Mouse (Mus musculus) adrenal gland, postnatal 36 days (tissue): ENCODE measurements around the gene Tbx3. TPM values are rescaled to one million over a fixed set of nuclear protein-coding genes. Genes with fewer than 3 reads are reported as not detected.

ENCODE experiments used
- DNase-seq, 2 experiments: peaks; one replicate each; pipeline ENCODE4 v3.0.0; 2021; ENCODE audit warnings: mixed read lengths in 1 of 2
- long read RNA-seq, 2 experiments: library from polyadenylated mRNA; stranded (forward); transcript quantifications; one replicate each; pipeline ENCODE4 v2.0.0; 2021; ENCODE audit warnings: borderline sequencing depth in 2 of 2
- total RNA-seq, 2 experiments: library from RNA; stranded (reverse); gene quantifications; 2 replicates each; pipeline ENCODE4 v1.2.3; 2021

Gene Tbx3
- 100 to 1,000 TPM; 268 to 342 TPM for total RNA-seq
- long read RNA-seq, experiment 1, full-length matches to known transcripts, result 13 of 78 reads
- long read RNA-seq, experiment 1, partial matches to known transcripts, result 46 of 78 reads
- long read RNA-seq, experiment 1, other reads (novel, unspliced or antisense), result 19 of 78 reads
- long read RNA-seq, experiment 2, full-length matches to known transcripts, result 18 of 51 reads
- long read RNA-seq, experiment 2, partial matches to known transcripts, result 14 of 51 reads
- long read RNA-seq, experiment 2, other reads (novel, unspliced or antisense), result 19 of 51 reads

- DNase-seq, result peak; percentile 96
Observed at GRCm38 (mm10) chr5:119670566-119671108, at the start of gene Tbx3. Tbx3 (plus strand) TSS chr5:119670669.

GRCm38 (mm10) chr5:119622076-119622475, 48.4 kb upstream of the Tbx3 start:
- DNase-seq, result peak in 1 of 2 experiments; percentile 44

- DNase-seq, result peak; percentile 89 to 92
Observed at GRCm38 (mm10) chr5:119624554-119624953, 45.9 kb upstream of the Tbx3 start.

GRCm38 (mm10) chr5:119625603-119626002, 44.9 kb upstream of the Tbx3 start:
- DNase-seq, result peak; percentile 67 to 78

- DNase-seq, result no peak
Observed at GRCm38 (mm10) chr5:119626154-119626553, 44.3 kb upstream of the Tbx3 start.

- DNase-seq, result peak; percentile 71 to 76
Observed at GRCm38 (mm10) chr5:119626662-119627061, 43.8 kb upstream of the Tbx3 start.

GRCm38 (mm10) chr5:119628100-119628499, 42.4 kb upstream of the Tbx3 start:
- no peak for DNase-seq

- peak in 1 of 2 experiments; percentile 48 for DNase-seq
Observed at GRCm38 (mm10) chr5:119628746-119629327, 41.6 kb upstream of the Tbx3 start.

- no peak for DNase-seq
Observed at GRCm38 (mm10) chr5:119633581-119633980, 36.9 kb upstream of the Tbx3 start.

- peak; percentile 61 to 71 for DNase-seq
Observed at GRCm38 (mm10) chr5:119634861-119635260, 35.6 kb upstream of the Tbx3 start.

GRCm38 (mm10) chr5:119638300-119638699, 32.2 kb upstream of the Tbx3 start:
- peak; percentile 55 to 60 for DNase-seq

- DNase-seq, result no peak
Observed at GRCm38 (mm10) chr5:119641094-119641493, 29.4 kb upstream of the Tbx3 start.

GRCm38 (mm10) chr5:119641714-119642113, 28.8 kb upstream of the Tbx3 start:
- no peak for DNase-seq

GRCm38 (mm10) chr5:119646965-119647364, 23.5 kb upstream of the Tbx3 start:
- no peak for DNase-seq

GRCm38 (mm10) chr5:119651135-119651965, 19.1 kb upstream of the Tbx3 start:
- DNase-seq, result no peak

GRCm38 (mm10) chr5:119656354-119656753, 14.1 kb upstream of the Tbx3 start:
- no peak for DNase-seq

- DNase-seq, result no peak
Observed at GRCm38 (mm10) chr5:119656856-119657255, 13.6 kb upstream of the Tbx3 start.

- no peak for DNase-seq
Observed at GRCm38 (mm10) chr5:119657362-119657761, 13.1 kb upstream of the Tbx3 start.

GRCm38 (mm10) chr5:119657804-119658203, 12.7 kb upstream of the Tbx3 start:
- no peak for DNase-seq

- no peak for DNase-seq
Observed at GRCm38 (mm10) chr5:119658396-119658795, 12.1 kb upstream of the Tbx3 start.

GRCm38 (mm10) chr5:119659041-119659440, 11.4 kb upstream of the Tbx3 start:
- no peak for DNase-seq

GRCm38 (mm10) chr5:119660526-119661410, 9.7 kb upstream of the Tbx3 start:
- DNase-seq, result no peak
